Mouse (Mus musculus) stomach, embryonic 16.5 days (tissue): ENCODE measurements around the gene Opn5. TPM values are rescaled to one million over a fixed set of nuclear protein-coding genes. Genes with fewer than 3 reads are reported as not detected.

ENCODE experiments used
- polyA plus RNA-seq: library from polyadenylated mRNA; unstranded; fragments of >200 nt; fragmentation: Nextera tagmentation; extraction: Ambion mirVana; gene quantifications from 2 replicates; pipeline ENCODE4 v1.2.1, GENCODE M21; 2015

The Opn5 gene
- polyA plus RNA-seq, 1 experiment from 2014 or later, result not detected

Other genes with a start within 250 kb of the Opn5 start
- 4.1 and 8.0 TPM in 2 replicates for gene Adgrf4, start 80.9 kb upstream of the Opn5 start, polyA plus RNA-seq
- 2.5 and 3.4 TPM in 2 replicates for gene Adgrf2, start 130.8 kb upstream of the Opn5 start, polyA plus RNA-seq